Mouse (Mus musculus): Measurements from ENCODE around the gene Ctso. TPM values are rescaled to one million over a fixed set of nuclear protein-coding genes. Genes with fewer than 3 reads are reported as not detected.

The Ctso gene
- total and polyA plus RNA-seq, 3 experiments: 7.3 to 8.6 (median 8.0) TPM

DNA sequence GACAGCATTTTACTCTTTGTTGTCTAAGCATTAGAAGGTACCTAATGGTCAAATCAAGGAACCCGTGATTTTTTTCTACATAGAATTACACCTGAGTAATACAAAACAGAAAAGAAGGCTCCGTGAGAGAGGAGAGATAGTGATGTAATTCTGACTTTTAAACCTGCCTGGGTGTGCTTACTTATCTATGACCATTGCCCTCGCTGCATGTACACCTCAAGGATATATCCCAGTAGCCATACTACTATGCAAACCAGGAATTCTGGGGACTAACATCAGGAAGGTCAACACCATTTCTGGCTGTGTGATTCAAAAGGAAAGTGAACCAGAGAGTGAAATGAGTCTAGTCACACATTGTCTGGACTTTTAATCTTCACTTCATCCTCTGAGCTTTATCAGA lies 9.9 kb downstream of the Ctso start:
- Histone ChIP-seq H3K9ac (ENCODE audit: low read depth, low read length) (no peak overlapping the region), H3K79me2 (replicated peaks; ENCODE audit: control insufficient read depth, insufficient read depth, low read length) (no peaks in the 10 kb centered on the region; the same call in 1 of the 2 replicates), H3K27ac (no peak overlapping the region), H3K27me3 (ENCODE audit: control insufficient read depth, insufficient read depth, low read length) (no peaks in the 10 kb centered on the region), H3K4me1 (ENCODE audit: control insufficient read depth, insufficient read depth, low read length) (peaks cover 1% of the 10 kb centered on the region), H3K4me3 (no peak overlapping the region), H3K36me3 (ENCODE audit: control insufficient read depth, insufficient read depth, low read length) (no peaks in the 10 kb centered on the region)
- intact Hi-C loops (cut with DNase I): no loop called here
- TF ChIP-seq EP300 (IDR thresholded peaks at IDR 0.05; ENCODE audit: insufficient read depth, low read depth, low read length): no peak
- TF ChIP-seq POLR2A (IDR thresholded peaks at IDR 0.05; ENCODE audit: insufficient read depth, low read depth, low read length): no peak
- TF ChIP-seq CTCF (IDR thresholded peaks at IDR 0.05): no peak
- no peak for DNase-seq
- 95% methylated on average over 3 of the region's 3 CpGs for WGBS

DNA sequence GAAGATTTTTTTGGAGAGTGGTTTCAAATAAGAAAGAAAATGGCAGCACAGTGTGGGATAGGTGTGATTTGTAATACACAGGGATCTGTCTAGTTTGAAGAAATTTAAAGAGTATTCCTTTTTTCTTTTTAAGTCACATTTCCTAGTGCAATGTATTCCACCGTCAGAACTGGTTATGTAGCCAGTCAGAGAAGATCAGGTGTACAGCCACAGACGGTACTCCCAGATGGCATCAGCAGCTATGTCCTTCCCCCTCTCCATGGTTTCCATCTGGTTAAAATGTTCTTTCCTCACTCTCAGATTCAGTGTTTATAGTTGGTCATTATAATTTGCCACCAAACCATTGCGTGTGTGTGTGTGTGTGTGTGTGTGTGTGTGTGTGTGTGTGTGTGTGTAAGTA lies 10.7 kb downstream of the Ctso start:
- H3K27me3 ChIP-seq (ENCODE audit: control insufficient read depth, insufficient read depth, low read length): no peaks in the 10 kb centered on the region
- no peak for TF ChIP-seq POLR2A (IDR thresholded peaks at IDR 0.05; ENCODE audit: insufficient read depth, low read depth, low read length)
- TF ChIP-seq CTCF (IDR thresholded peaks at IDR 0.05): no peak
- no peak for TF ChIP-seq EP300 (IDR thresholded peaks at IDR 0.05; ENCODE audit: insufficient read depth, low read depth, low read length)
- DNase-seq: no peak
- peaks cover 1% of the 10 kb centered on the region for H3K4me1 ChIP-seq (ENCODE audit: control insufficient read depth, insufficient read depth, low read length)
- no peak overlapping the region for H3K4me3 ChIP-seq
- 94% methylated on average over 3 of the region's 3 CpGs for WGBS
- no peaks in the 10 kb centered on the region; the same call in 1 of the 2 replicates for H3K79me2 ChIP-seq (replicated peaks; ENCODE audit: control insufficient read depth, insufficient read depth, low read length)
- H3K9ac ChIP-seq (ENCODE audit: low read depth, low read length): no peak overlapping the region
- intact Hi-C loops (cut with DNase I): no loop called here
- no peak overlapping the region for H3K27ac ChIP-seq
- no peaks in the 10 kb centered on the region for H3K36me3 ChIP-seq (ENCODE audit: control insufficient read depth, insufficient read depth, low read length)

DNA sequence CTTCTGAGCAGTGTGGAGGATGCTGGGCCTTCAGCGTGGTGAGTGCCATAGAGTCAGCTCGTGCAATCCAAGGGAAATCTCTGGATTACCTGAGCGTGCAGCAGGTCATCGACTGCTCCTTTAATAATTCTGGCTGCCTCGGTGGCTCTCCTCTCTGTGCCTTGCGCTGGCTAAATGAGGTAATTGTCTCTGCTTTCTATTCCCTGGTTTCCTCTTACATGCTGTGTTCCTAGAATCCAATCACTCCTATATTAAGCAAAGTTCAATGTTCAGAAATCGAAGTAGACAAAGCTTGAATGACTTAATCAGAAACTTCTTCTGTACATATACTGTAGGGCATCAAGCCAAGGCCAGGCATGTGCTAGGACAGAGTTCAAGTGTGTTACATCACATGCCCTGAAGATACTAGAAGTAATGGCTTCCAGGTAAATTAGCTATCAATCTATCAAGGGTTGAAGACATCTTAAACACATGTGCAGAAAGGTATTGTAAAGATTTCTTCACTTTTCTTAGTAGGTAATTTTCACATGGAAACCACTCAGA lies 12.5 kb downstream of the Ctso start:
- intact Hi-C loops (cut with DNase I): no loop called here

DNA sequence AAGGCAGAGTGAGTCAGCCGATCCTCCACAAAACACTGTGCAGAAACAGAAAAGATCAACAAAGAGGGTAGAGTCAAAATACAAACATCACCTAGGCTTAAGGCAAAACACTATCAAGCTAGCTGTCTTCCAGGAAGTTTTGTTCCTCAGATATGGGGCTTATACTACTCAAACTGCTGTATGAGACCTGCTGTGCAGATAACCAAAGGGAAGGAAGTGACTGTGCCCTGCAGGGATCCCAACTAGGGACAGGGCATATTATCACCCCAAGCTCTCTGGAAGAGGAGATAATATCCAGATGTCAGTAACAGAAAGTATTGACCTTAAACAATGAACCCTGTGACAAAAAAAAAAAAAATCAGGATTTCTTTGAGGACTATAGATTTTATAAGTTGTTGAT lies 16.6 kb downstream of the Ctso start:
- intact Hi-C loops (cut with DNase I): no loop called here
- no peak overlapping the region for H3K27ac ChIP-seq
- no peak overlapping the region for H3K9ac ChIP-seq (ENCODE audit: low read depth, low read length)
- 56% methylated on average over 1 of the region's 1 CpGs for WGBS
- no peak overlapping the region for H3K4me3 ChIP-seq
- no peak for DNase-seq
- H3K27me3 ChIP-seq (ENCODE audit: control insufficient read depth, insufficient read depth, low read length): no peaks in the 10 kb centered on the region
- H3K4me1 ChIP-seq (ENCODE audit: control insufficient read depth, insufficient read depth, low read length): no peaks in the 10 kb centered on the region
- no peaks in the 10 kb centered on the region for H3K79me2 ChIP-seq (replicated peaks; ENCODE audit: control insufficient read depth, insufficient read depth, low read length)
- no peaks in the 10 kb centered on the region for H3K36me3 ChIP-seq (ENCODE audit: control insufficient read depth, insufficient read depth, low read length)
- TF ChIP-seq CTCF (IDR thresholded peaks at IDR 0.05) (no peak), POLR2A (IDR thresholded peaks at IDR 0.05; ENCODE audit: insufficient read depth, low read depth, low read length) (no peak), EP300 (IDR thresholded peaks at IDR 0.05; ENCODE audit: insufficient read depth, low read depth, low read length) (no peak)

More for the DNA sequence above, 12.5 kb downstream of the Ctso start:
- TF ChIP-seq EP300 (IDR thresholded peaks at IDR 0.05; ENCODE audit: insufficient read depth, low read depth, low read length) (no peak), POLR2A (IDR thresholded peaks at IDR 0.05; ENCODE audit: insufficient read depth, low read depth, low read length) (no peak), CTCF (IDR thresholded peaks at IDR 0.05) (no peak)
- no peaks in the 10 kb centered on the region for H3K27me3 ChIP-seq (ENCODE audit: control insufficient read depth, insufficient read depth, low read length)
- no peaks in the 10 kb centered on the region for H3K79me2 ChIP-seq (replicated peaks; ENCODE audit: control insufficient read depth, insufficient read depth, low read length)
- WGBS: 94% methylated on average over 7 of the region's 7 CpGs
- H3K4me1 ChIP-seq (ENCODE audit: control insufficient read depth, insufficient read depth, low read length): no peaks in the 10 kb centered on the region
- H3K4me3 ChIP-seq: no peak overlapping the region
- H3K27ac ChIP-seq: no peak overlapping the region
- H3K9ac ChIP-seq (ENCODE audit: low read depth, low read length): no peak overlapping the region
- H3K36me3 ChIP-seq (ENCODE audit: control insufficient read depth, insufficient read depth, low read length): no peaks in the 10 kb centered on the region
- DNase-seq: no peak

DNA sequence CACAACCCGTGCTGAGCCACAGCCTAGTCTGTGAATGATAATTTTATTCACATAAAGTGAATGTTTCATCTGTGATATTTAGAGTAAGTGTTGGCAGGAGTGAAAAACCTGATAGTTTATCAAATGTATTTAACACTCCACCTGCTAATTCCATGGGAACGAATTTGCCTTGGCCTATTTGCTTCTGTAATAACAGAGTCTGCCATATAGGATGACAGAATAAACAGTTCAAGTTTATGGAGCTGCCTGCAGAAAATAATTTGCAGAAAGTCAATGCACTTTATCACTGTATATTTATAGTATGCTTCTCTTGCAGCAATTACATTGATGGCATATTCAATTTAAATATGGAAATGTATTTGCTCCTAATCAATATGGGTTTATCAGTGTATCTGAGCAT lies 19.4 kb downstream of the Ctso start:
- Histone ChIP-seq H3K9ac (ENCODE audit: low read depth, low read length) (no peak overlapping the region), H3K79me2 (replicated peaks; ENCODE audit: control insufficient read depth, insufficient read depth, low read length) (no peaks in the 10 kb centered on the region), H3K4me3 (no peak overlapping the region), H3K27me3 (ENCODE audit: control insufficient read depth, insufficient read depth, low read length) (no peaks in the 10 kb centered on the region), H3K27ac (no peak overlapping the region), H3K36me3 (ENCODE audit: control insufficient read depth, insufficient read depth, low read length) (no peaks in the 10 kb centered on the region), H3K4me1 (ENCODE audit: control insufficient read depth, insufficient read depth, low read length) (no peaks in the 10 kb centered on the region)
- 79% methylated on average over 2 of the region's 2 CpGs for WGBS
- intact Hi-C loops (cut with DNase I): no loop called here
- TF ChIP-seq POLR2A (IDR thresholded peaks at IDR 0.05; ENCODE audit: insufficient read depth, low read depth, low read length) (no peak), CTCF (IDR thresholded peaks at IDR 0.05) (no peak), EP300 (IDR thresholded peaks at IDR 0.05; ENCODE audit: insufficient read depth, low read depth, low read length) (no peak)
- DNase-seq: no peak

GRCm38 (mm10) chr3:81957484-81957883 lies 25.1 kb downstream of the Ctso start:
- Histone ChIP-seq H3K27ac (no peak overlapping the region), H3K79me2 (replicated peaks; ENCODE audit: control insufficient read depth, insufficient read depth, low read length) (no peaks in the 10 kb centered on the region), H3K36me3 (ENCODE audit: control insufficient read depth, insufficient read depth, low read length) (no peaks in the 10 kb centered on the region), H3K27me3 (ENCODE audit: control insufficient read depth, insufficient read depth, low read length) (no peaks in the 10 kb centered on the region), H3K4me1 (ENCODE audit: control insufficient read depth, insufficient read depth, low read length) (no peaks in the 10 kb centered on the region), H3K4me3 (no peak overlapping the region), H3K9ac (ENCODE audit: low read depth, low read length) (no peak overlapping the region)
- no peak for TF ChIP-seq CTCF (IDR thresholded peaks at IDR 0.05)
- no peak for TF ChIP-seq EP300 (IDR thresholded peaks at IDR 0.05; ENCODE audit: insufficient read depth, low read depth, low read length)
- TF ChIP-seq POLR2A (IDR thresholded peaks at IDR 0.05; ENCODE audit: insufficient read depth, low read depth, low read length): no peak
- intact Hi-C loops (cut with DNase I): no loop called here
- no peak for DNase-seq
- WGBS: 93% methylated on average over 5 of the region's 5 CpGs
